9 mouse cellular contexts compared by ENCODE assay signal in genomic region chr16:23980991-23981720, GRCm38 (mm10). TPM values are rescaled to one million over a fixed set of nuclear protein-coding genes. Genes with fewer than 3 reads are reported as not detected.
DNase-seq lines count a peak whose midpoint lies in the region; ATAC-seq and TF ChIP-seq lines count a peak whose summit lies in the region.
"Had no signal": no experiment of that assay in that cellular context is flagged by ENCODE, and none has a peak within 500 bp of the region (broad histone marks: within the 10 kb centered on the region; RNA-seq: fewer than 3 reads in every experiment).

No protein-coding gene starts in this region.

- H3K4me1 ChIP-seq in embryonic facial prominence, embryonic 14.5 days (ENCODE audit: control insufficient read depth, insufficient read depth, low read length): peaks cover 27% of the 10 kb centered on the region
- H3K4me1 ChIP-seq in hindbrain, embryonic 14.5 days (replicated peaks; ENCODE audit: control insufficient read depth, insufficient read depth, low read length): peaks cover 28% of the 10 kb centered on the region; the same call in 1 of the 2 replicates
- peaks cover 33% of the 10 kb centered on the region for H3K4me1 ChIP-seq in liver, embryonic 12.5 days
- peaks cover 17% of the 10 kb centered on the region for H3K4me1 ChIP-seq in olfactory bulb, adult 2 months (ENCODE audit: control insufficient read depth, insufficient read depth, low read length)

- peak overlapping the region; percentile 41 for H3K4me3 ChIP-seq in embryonic facial prominence, embryonic 14.5 days (ENCODE audit: low read depth, low read length)
- H3K4me3 ChIP-seq in hindbrain, embryonic 14.5 days (replicated peaks; ENCODE audit: low read length): peak overlapping the region; percentile 32
- H3K4me3 ChIP-seq in liver, embryonic 12.5 days: peak overlapping the region; percentile 51
- peak overlapping the region; percentile 16 for H3K4me3 ChIP-seq in olfactory bulb, adult 2 months (ENCODE audit: insufficient read depth, low read depth, low read length)

- no peak overlapping the region for H3K27ac ChIP-seq in embryonic facial prominence, embryonic 14.5 days (replicated peaks; ENCODE audit: low read depth, low read length)
- H3K27ac ChIP-seq in hindbrain, embryonic 14.5 days: no peak overlapping the region
- H3K27ac ChIP-seq in liver, embryonic 12.5 days: no peak overlapping the region
- peak overlapping the region; percentile 7 for H3K27ac ChIP-seq in olfactory bulb, adult 2 months (ENCODE audit: insufficient read depth, low read depth, low read length)

- peak overlapping the region; percentile 58 for H3K9ac ChIP-seq in embryonic facial prominence, embryonic 14.5 days (ENCODE audit: low read depth, low read length)
- peak overlapping the region; percentile 48 for H3K9ac ChIP-seq in hindbrain, embryonic 14.5 days
- H3K9ac ChIP-seq in liver, embryonic 12.5 days: 0 out of 2 replicates have a peak overlapping the region, but pooled peaks have one; percentile 12

- peaks cover 23% of the 10 kb centered on the region for H3K27me3 ChIP-seq in embryonic facial prominence, embryonic 14.5 days (replicated peaks; ENCODE audit: control insufficient read depth, insufficient read depth, low read length)
- peaks cover 57% of the 10 kb centered on the region for H3K27me3 ChIP-seq in hindbrain, embryonic 14.5 days (ENCODE audit: control insufficient read depth, insufficient read depth, low read length)
- peaks cover 73% of the 10 kb centered on the region for H3K27me3 ChIP-seq in liver, embryonic 12.5 days (replicated peaks)
- H3K27me3 ChIP-seq: Patski had no signal

- no peaks in the 10 kb centered on the region for H3K36me3 ChIP-seq in embryonic facial prominence, embryonic 14.5 days (ENCODE audit: control insufficient read depth, insufficient read depth, low read length)
- H3K36me3 ChIP-seq in hindbrain, embryonic 14.5 days (replicated peaks; ENCODE audit: control insufficient read depth, insufficient read depth): no peaks in the 10 kb centered on the region
- no peaks in the 10 kb centered on the region for H3K36me3 ChIP-seq in liver, embryonic 12.5 days

- 3% methylated on average over 29 of the region's 32 CpGs for WGBS in embryonic facial prominence, embryonic 14.5 days
- WGBS in hindbrain, embryonic 14.5 days: 2% methylated on average over 32 of the region's 32 CpGs
- 2% methylated on average over 32 of the region's 32 CpGs for WGBS in liver, embryonic 12.5 days (ENCODE audit: insufficient replicate concordance)
- 11% methylated on average over 32 of the region's 32 CpGs for WGBS in olfactory bulb, adult 2 months

- TF ChIP-seq POLR2A in olfactory bulb, adult 2 months (IDR thresholded peaks at IDR 0.05; ENCODE audit: insufficient read depth, low read depth, low read length): no peak

- ATAC-seq in embryonic facial prominence, embryonic 14.5 days (ENCODE audit: low read depth): no peak
- no peak for ATAC-seq in hindbrain, embryonic 14.5 days (ENCODE audit: low FRiP score)
- no peak for ATAC-seq in liver, embryonic 12.5 days
- ATAC-seq: Patski had no signal

- peak overlapping the region; percentile 93 for H3K4me2 ChIP-seq in embryonic facial prominence, embryonic 14.5 days (ENCODE audit: low read depth, low read length)
- peak overlapping the region; percentile 86 for H3K4me2 ChIP-seq in hindbrain, embryonic 14.5 days (replicated peaks)
- H3K4me2 ChIP-seq in liver, embryonic 12.5 days: peak overlapping the region; percentile 76

- no peak for TF ChIP-seq CTCF in olfactory bulb, adult 2 months (IDR thresholded peaks at IDR 0.05; ENCODE audit: insufficient read depth, low read depth, low read length)

- H3K9me3 ChIP-seq in embryonic facial prominence, embryonic 14.5 days (ENCODE audit: control insufficient read depth, low read length): no peaks in the 10 kb centered on the region
- no peaks in the 10 kb centered on the region for H3K9me3 ChIP-seq in hindbrain, embryonic 14.5 days (ENCODE audit: control insufficient read depth, low read length)
- H3K9me3 ChIP-seq in liver, embryonic 12.5 days (replicated peaks): no peaks in the 10 kb centered on the region

- peak; percentile 32 for DNase-seq in right cerebral cortex, postnatal 14 days
- no peak for DNase-seq in right cerebral cortex, adult 2 months (ENCODE audit: low spot score in 2 of 2)
- DNase-seq in embryonic facial prominence, embryonic 14.5 days (ENCODE audit: low spot score): no peak
- no peak for DNase-seq in hindbrain, embryonic 14.5 days (ENCODE audit: low spot score)
- DNase-seq in gastrocnemius, adult 8-10 months (ENCODE audit: low spot score in 2 of 2): no peak
- no peak for DNase-seq in left cerebral cortex, adult 9 months (ENCODE audit: low spot score in 2 of 2)

RNA-seq across cellular contexts. Expression of gene Gm37419, which starts 7.1 kb away (rescaled TPM):
- polyA plus RNA-seq in embryonic facial prominence, embryonic 14.5 days (2014; fragmentation: Nextera tagmentation; extraction: Ambion mirVana): not detected in 2 replicates
- not detected in 2 replicates for polyA plus RNA-seq in hindbrain, embryonic 14.5 days (2014; fragmentation: Nextera tagmentation; extraction: Ambion mirVana)
- polyA plus RNA-seq in liver, embryonic 12.5 days (2016; fragmentation: Nextera tagmentation; extraction: Ambion mirVana): not detected in 2 replicates
- not detected in 2 replicates for polyA plus RNA-seq in olfactory bulb, adult 2 months (2012; ENCODE audit: insufficient read depth, insufficient read length, low replicate concordance, missing spikeins)
- not detected for total RNA-seq in gastrocnemius, adult 8-10 months (2022)

RNA-seq across cellular contexts. Expression of gene Bcl6, which starts 7.5 kb away (rescaled TPM):
- 2.5 and 3.0 TPM in 2 replicates for polyA plus RNA-seq in embryonic facial prominence, embryonic 14.5 days (2014; fragmentation: Nextera tagmentation; extraction: Ambion mirVana)
- polyA plus RNA-seq in hindbrain, embryonic 14.5 days (2014; fragmentation: Nextera tagmentation; extraction: Ambion mirVana): 0.35 and 0.50 TPM in 2 replicates
- 0.12 and 0.19 TPM in 2 replicates for polyA plus RNA-seq in liver, embryonic 12.5 days (2016; fragmentation: Nextera tagmentation; extraction: Ambion mirVana)
- polyA plus RNA-seq in olfactory bulb, adult 2 months (2012; ENCODE audit: insufficient read depth, insufficient read length, low replicate concordance, missing spikeins): not detected in 2 replicates
- total RNA-seq in gastrocnemius, adult 8-10 months (2022): 10 to 100 TPM; 43.6 to 72.2 (median 55.8) TPM

RNA-seq across cellular contexts. Expression of gene Rtp2, which starts 49.0 kb away (rescaled TPM):
- polyA plus RNA-seq in embryonic facial prominence, embryonic 14.5 days (2014; fragmentation: Nextera tagmentation; extraction: Ambion mirVana): 0.79 and 0.84 TPM in 2 replicates
- not detected in 2 replicates for polyA plus RNA-seq in hindbrain, embryonic 14.5 days (2014; fragmentation: Nextera tagmentation; extraction: Ambion mirVana)
- polyA plus RNA-seq in liver, embryonic 12.5 days (2016; fragmentation: Nextera tagmentation; extraction: Ambion mirVana): not detected in 2 replicates
- not detected in 2 replicates for polyA plus RNA-seq in olfactory bulb, adult 2 months (2012; ENCODE audit: insufficient read depth, insufficient read length, low replicate concordance, missing spikeins)
- total RNA-seq in gastrocnemius, adult 8-10 months (2022): not detected
- polyA plus RNA-seq: Patski had no signal
